Mouse (Mus musculus): Measurements from ENCODE around the gene Scube1.
A peak's percentile ranks its signal among the peaks of the same experiment; 100 is the strongest.

Scube1 gene

DNA sequence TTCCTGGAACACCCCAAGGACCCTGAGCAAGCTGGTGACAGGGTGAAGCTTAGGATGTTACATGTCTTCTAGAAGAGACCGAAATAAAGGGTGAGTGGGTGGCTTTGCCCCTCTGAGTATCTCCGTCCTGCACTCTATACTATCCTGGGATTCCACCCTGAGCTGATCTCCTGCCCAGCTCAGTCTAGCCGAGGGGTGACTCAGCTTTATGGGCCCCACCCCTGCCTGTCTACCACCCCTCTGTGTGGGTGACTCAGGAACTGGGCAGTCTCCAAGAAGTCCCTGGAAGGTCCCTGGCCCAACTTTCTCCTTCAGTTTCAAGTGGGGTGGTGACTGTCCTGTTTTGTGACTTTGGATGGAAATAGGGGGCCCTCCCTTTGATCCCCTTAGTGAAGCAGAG, 159.4 kb downstream of the Scube1 start:
- DNase-seq (ENCODE audit: low spot score in 2 of 2) = peak; percentile 66 to 75

DNA sequence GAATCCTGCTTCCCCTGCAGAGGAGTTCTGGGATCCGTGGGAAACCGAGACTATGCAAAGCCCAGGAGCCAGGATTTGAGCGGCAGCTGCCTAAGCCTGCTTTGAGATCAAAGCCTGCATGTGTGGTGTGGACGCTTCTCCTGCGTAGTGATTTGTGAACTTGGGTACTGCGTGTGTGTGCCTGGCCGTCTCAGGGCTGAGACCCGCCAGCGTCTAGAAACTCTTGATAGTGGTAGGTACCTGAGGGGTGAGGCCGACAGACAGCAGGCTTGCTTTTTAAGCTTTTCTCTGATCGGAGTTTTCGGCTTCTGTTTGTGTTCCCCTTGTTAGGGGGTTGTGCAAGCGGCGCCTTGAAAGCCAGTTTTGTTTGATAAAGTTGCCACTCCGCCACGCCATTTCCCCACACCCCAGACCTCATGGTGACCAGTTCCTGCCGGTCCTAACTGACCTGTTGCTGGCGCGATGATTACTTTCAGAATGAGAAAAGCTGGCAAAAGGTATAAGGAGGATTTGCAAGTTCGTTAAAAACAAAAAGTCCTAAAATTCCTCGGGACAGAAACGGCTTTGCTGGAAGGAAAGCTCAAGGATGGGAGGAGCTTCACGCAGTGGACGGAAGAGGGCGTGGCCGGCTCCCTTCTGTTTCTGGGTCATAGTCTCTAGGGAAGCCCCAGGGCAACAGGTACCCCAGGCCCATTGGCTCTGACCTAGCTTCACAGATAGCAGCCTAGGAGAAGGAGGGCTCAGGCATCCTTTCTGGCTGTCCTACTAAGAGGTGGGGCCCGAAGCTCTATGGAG, 160.8 kb downstream of the Scube1 start:
- peak; percentile 66 to 81 for DNase-seq (ENCODE audit: low spot score in 2 of 2)

DNA sequence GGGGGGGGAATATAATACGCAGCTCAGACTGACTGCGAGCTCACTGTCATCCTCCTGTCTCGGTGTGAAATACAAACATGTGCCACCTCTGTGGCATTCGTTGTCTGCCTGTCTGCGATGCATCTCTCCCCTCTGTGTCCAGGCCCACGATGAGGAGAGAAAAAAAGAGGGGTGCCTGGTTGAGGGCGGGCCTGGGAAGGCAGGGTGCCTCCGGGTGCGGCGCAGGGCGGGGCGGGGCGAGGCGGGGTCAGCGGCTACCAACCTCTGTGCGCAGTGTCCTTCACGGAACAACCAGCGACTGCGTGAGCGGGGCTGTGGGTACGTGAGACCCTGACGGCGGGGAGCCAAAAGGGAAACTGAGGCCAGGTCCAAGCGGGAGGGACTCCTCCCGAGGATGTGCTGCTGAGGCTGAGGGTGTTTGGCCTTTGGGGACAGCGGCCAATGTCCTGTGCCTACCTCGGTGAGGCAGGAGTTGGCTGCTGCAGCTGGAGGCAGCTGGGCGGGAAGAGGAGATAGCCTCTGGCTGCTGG, 161.4 kb downstream of the Scube1 start, which contains the start of the genes Tspo and Mcat:
TSS of gene Tspo (plus strand) at position 266 of the 530 bp plus-strand sequence.
TSS of gene Mcat (minus strand) at position 461 of the 530 bp plus-strand sequence.
- peak; percentile 87 to 93 for DNase-seq (ENCODE audit: low spot score in 2 of 2)

DNA sequence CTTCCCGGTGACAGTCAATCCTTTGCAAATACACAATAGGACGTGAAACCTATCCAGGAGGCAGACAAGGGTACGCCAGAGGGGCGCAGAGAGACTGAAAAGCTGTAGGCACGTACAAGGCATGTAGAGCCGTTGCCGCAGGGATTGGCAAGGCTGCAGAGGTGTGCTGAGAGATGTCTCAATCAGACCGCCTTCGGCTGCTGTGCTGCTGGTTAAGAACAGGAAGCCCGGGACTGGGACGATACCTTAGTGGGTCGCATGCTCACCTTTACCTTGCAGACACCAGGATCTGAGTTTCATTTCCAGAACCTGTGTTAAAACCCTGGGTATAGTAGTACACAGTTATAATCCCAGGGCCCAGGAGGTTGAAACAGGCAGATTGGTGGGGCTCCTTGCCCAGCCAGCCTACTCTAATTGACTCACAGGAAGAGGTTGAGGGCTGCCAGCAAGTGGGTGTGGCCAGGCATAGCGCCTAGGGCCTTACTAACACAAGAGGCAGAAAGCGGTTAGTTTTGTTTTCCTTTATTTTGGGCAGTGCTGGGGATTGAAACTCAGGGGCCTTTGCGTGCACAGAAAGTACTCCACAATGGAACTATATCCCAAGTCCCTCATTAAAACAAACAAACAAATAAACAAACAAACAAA, 162.1 kb downstream of the Scube1 start:
- DNase-seq (ENCODE audit: low spot score in 2 of 2) = peak; percentile 76 to 81

DNA sequence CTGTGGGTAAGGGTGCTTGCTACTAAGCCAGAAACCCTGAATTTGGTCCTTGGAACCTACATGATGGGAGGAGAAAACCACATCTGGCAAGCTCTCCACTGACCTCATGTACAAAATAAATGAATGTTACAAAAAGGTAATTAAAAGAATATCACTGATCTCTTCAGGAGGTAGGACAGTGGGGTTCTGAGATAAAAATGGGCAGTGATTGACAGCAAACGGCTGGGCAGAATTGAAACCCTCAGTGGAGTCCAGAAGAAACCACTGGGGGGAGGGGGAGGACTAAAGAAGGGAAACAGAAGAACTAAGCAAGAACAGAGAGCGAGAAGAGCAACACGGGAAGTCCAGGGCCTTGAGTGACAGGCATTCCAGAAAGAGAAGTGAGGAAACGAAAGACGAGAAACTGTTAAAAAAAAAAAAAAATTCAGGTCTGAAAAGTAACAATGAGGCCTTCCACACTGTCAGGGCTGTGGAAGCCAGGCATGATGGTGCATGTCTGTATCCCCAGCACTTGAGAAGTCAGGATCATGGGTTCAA, 163.8 kb downstream of the Scube1 start:
- no peak for DNase-seq (ENCODE audit: low spot score in 2 of 2)

DNA sequence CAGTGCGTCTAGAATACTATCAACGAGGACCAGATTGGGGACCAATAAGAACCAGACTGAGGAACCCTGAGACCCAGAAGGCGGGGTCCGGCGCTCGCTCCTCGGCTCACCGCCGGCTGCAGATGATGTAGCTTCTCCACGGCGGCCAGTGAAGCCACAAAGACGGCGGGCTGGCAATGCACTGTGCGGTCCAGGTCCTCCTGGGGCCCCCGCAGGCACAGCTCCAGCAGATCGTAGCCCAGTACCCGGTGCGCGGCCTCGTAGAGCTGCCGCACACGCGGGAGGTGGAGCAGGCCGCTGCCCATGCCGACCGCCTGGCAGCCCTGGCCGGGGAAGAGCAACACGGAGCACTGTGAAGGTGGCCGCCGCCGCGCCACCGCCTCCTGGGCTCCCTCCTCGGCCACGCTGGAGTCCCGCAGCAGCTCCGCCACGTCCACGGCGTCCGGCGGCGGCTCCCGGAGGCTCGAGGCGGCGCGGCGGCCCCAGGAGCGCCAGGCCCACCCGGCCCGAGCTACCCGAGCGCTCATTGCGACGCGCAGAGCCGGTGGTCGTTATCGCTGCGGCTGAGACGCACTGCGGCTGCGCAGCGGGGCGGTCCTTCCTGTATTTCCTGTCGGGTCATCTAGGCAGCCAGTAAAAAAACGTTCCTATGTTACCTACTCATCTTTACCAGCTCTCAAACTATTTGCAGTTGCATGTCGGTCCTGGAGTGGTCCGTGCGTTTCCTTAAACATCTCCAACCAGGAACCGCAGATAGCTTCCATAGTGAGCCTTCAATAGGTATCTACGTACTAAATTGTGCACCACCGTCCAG, 169.5 kb downstream of the Scube1 start:
- DNase-seq (ENCODE audit: low spot score in 2 of 2) = peak; percentile 88 to 94
